Mouse (Mus musculus) ES-E14 (cell line): ENCODE measurements at regions not wholly inside any gene's neighbourhood (a gene's known extent, or its start where the extent isn't known, plus 50 kb on each side); places are given as distances from the start of the nearest gene placed in this dataset.

Experiments
- CHD2 ChIP-seq: IDR thresholded peaks from 2 replicates; pipeline ENCODE4 v1.6.1; 2014; ENCODE audit warnings: mild to moderate bottlenecking, low read depth, low read length, inconsistent platforms
- HCFC1 ChIP-seq: IDR thresholded peaks from 2 replicates; pipeline ENCODE4 v1.6.1; 2012; ENCODE audit warnings: low read length, inconsistent platforms, borderline replicate concordance; ENCODE audit not compliant: insufficient read depth
- MAFK ChIP-seq: IDR thresholded peaks from 2 replicates; pipeline ENCODE4 v1.6.1; 2014; ENCODE audit warnings: mild to moderate bottlenecking, low read depth, low read length, inconsistent platforms; ENCODE audit not compliant: insufficient read depth
- ZC3H11A ChIP-seq: IDR thresholded peaks from 2 replicates; pipeline ENCODE4 v1.6.1; 2012; ENCODE audit warnings: low read depth, mild to moderate bottlenecking, inconsistent platforms, low read length, borderline replicate concordance
- ZNF384 ChIP-seq: IDR thresholded peaks from 2 replicates; pipeline ENCODE4 v1.6.1; 2012; ENCODE audit warnings: low read depth, low read length, inconsistent platforms

DNA sequence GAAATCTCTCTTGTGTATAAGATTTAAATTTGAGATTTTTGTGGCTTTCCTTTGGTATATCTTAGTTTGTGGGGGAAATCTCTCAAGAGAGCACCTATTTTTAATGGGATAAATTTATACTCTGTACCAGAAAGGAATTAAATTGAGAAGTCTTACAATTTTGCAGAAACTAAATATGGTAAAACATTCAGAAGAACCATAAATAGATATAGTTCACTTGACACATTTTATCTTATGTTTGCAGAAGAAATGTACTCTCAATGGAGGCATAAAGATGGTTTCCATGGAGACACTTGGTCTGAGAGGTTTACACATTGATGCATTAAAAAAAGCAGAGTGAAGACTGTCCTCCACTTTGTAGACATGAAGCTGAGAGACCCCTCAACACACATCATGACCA, 86.9 kb downstream of the Ndufa10 start:
- TF ChIP-seq MAFK (no peak), ZNF384 (no peak), HCFC1 (no peak), CHD2 (no peak), ZC3H11A (no peak)
